Mouse (Mus musculus): Measurements from ENCODE around the gene Sgip1.

GRCm38 (mm10) chr4:102773225-102773624, 32.1 kb downstream of the Sgip1 start:
- TF ChIP-seq CTCF (IDR thresholded peaks at IDR 0.05; ENCODE audit: borderline replicate concordance, insufficient read depth, low read depth, low read length), result no peak
- no peak for TF ChIP-seq POLR2A (IDR thresholded peaks at IDR 0.05; ENCODE audit: borderline replicate concordance, insufficient read depth, low read length)
